16 mouse cellular contexts compared by ENCODE assay signal in the genomic region with DNA sequence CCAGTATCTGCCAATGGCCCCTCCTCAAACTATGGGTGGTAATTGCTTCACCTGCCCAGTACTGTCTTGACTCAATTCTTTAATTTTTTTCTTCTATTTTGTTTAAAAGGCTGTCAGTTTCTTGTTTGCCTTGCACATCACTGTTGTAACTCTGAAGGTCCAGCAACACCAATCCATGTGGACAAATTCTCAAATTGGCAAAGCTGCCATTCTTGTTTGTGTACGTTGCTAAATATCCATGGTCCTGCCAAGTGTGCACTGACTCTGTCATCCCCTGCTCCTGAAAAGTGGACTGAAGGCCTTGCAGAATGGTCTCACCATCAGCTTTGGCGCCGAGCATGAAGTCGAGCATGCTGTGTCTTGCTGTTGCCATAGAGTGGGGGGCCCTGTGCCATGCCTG.
"Had no signal": no experiment of that assay in that cellular context is flagged by ENCODE, and none has a peak within 500 bp of the region (broad histone marks: within the 10 kb centered on the region; RNA-seq: fewer than 3 reads in every experiment).

No protein-coding gene starts in this region.

- H3K4me2 ChIP-seq: neural tube, embryonic 13.5 days; neural tube, embryonic 15.5 days; stomach, embryonic 15.5 days had no signal

- H3K27me3 ChIP-seq: neural tube, embryonic 13.5 days; neural tube, embryonic 15.5 days; stomach, embryonic 15.5 days had no signal

- H3K4me3 ChIP-seq: neural tube, embryonic 13.5 days; neural tube, embryonic 15.5 days; stomach, embryonic 15.5 days had no signal

- DNase-seq: retina, postnatal 1 day; right cerebral cortex, adult 18-20 months; right cerebral cortex, postnatal 14 days; right cerebral cortex, postnatal 25 days; right cerebral cortex, postnatal 4 days; spleen, adult 18-20 months; thymus, adult 18-20 months; thymus, adult 2 months; thymus, postnatal 14 days; thymus, postnatal 25 days; thymus, postnatal 36 days; thymus, postnatal 4 days had no signal

- H3K4me1 ChIP-seq: neural tube, embryonic 13.5 days; neural tube, embryonic 15.5 days; stomach, embryonic 15.5 days had no signal

- H3K27ac ChIP-seq: neural tube, embryonic 13.5 days; neural tube, embryonic 15.5 days; stomach, embryonic 15.5 days; stomach, postnatal 0 days had no signal

- H3K9ac ChIP-seq: neural tube, embryonic 13.5 days; neural tube, embryonic 15.5 days; stomach, embryonic 15.5 days had no signal

- H3K9me3 ChIP-seq: neural tube, embryonic 13.5 days; neural tube, embryonic 15.5 days; stomach, embryonic 15.5 days had no signal

- H3K36me3 ChIP-seq: neural tube, embryonic 13.5 days; neural tube, embryonic 15.5 days; stomach, embryonic 15.5 days had no signal
